Mouse (Mus musculus): ENCODE data around the gene Ccna1. TPM values are rescaled to one million over a fixed set of nuclear protein-coding genes. Genes with fewer than 3 reads are reported as not detected.

The Ccna1 gene
- polyA plus RNA-seq, 1 experiment: 1.2 TPM

Other genes starting within 250 kb of the Ccna1 start
- 48.9 and 71.2 TPM in 2 replicates for gene Rfxap, start 247.7 kb downstream of the Ccna1 start, polyA plus RNA-seq (2012; rRNA removed)
- 12.6 and 13.5 TPM in 2 replicates for gene Sertm1, start 139.6 kb downstream of the Ccna1 start, polyA plus RNA-seq (2012; rRNA removed)
- gene Spg20, start 56.6 kb upstream of the Ccna1 start, polyA plus RNA-seq (2012; rRNA removed): 20.1 and 20.2 TPM in 2 replicates
- gene Ccdc169, start 81.8 kb upstream of the Ccna1 start, polyA plus RNA-seq (2012; rRNA removed): 0.44 and 0.54 TPM in 2 replicates
- gene Sohlh2, start 126.5 kb upstream of the Ccna1 start, polyA plus RNA-seq (2012; rRNA removed): 0.04 TPM in 1 of 2 replicates, not detected in the other
- 302 and 319 TPM in 2 replicates for gene Dclk1, start 186.9 kb upstream of the Ccna1 start, polyA plus RNA-seq (2012; rRNA removed)

Data from frontal cortex, adult 2 months (tissue).